Mouse (Mus musculus): ENCODE data around the gene Hoxd4. TPM values are rescaled to one million over a fixed set of nuclear protein-coding genes. Genes with fewer than 3 reads are reported as not detected.

The Hoxd4 gene
- polyA plus RNA-seq, 1 experiment: 61.2 TPM

- DNase-seq (ENCODE audit: low spot score): no peak
Measured at GRCm38 (mm10) chr2:74691995-74692807, 19.5 kb upstream of the Hoxd4 start.

GRCm38 (mm10) chr2:74692808-74693431 is 18.8 kb upstream of the Hoxd4 start:
- no peak for DNase-seq (ENCODE audit: low spot score)

GRCm38 (mm10) chr2:74693432-74693827 is 18.3 kb upstream of the Hoxd4 start:
- no peak for DNase-seq (ENCODE audit: low spot score)

- DNase-seq (ENCODE audit: low spot score): no peak
Measured at GRCm38 (mm10) chr2:74694066-74694465, 17.7 kb upstream of the Hoxd4 start.

GRCm38 (mm10) chr2:74695383-74695782 is 16.3 kb upstream of the Hoxd4 start:
- no peak for DNase-seq (ENCODE audit: low spot score)

GRCm38 (mm10) chr2:74695813-74696430 is 15.8 kb upstream of the Hoxd4 start:
- no peak for DNase-seq (ENCODE audit: low spot score)

- DNase-seq (ENCODE audit: low spot score): no peak
Measured at GRCm38 (mm10) chr2:74696442-74697335, 15.0 kb upstream of the Hoxd4 start.

- peak; percentile 83 for DNase-seq (ENCODE audit: low spot score)
Measured at GRCm38 (mm10) chr2:74697567-74698121, 14.1 kb upstream of the Hoxd4 start, which contains the start of gene Hoxd9. Gene Hoxd9, plus strand, starts transcription at chr2:74697727.

GRCm38 (mm10) chr2:74698201-74699052 is 13.3 kb upstream of the Hoxd4 start:
- DNase-seq (ENCODE audit: low spot score): peak; percentile 61

- DNase-seq (ENCODE audit: low spot score): no peak
Measured at GRCm38 (mm10) chr2:74699053-74699430, 12.7 kb upstream of the Hoxd4 start.

GRCm38 (mm10) chr2:74699664-74700545 is 11.8 kb upstream of the Hoxd4 start:
- DNase-seq (ENCODE audit: low spot score): no peak

- no peak for DNase-seq (ENCODE audit: low spot score)
Measured at GRCm38 (mm10) chr2:74700546-74701112, 11.1 kb upstream of the Hoxd4 start.

- DNase-seq (ENCODE audit: low spot score): no peak
Measured at GRCm38 (mm10) chr2:74701949-74702819, 9.5 kb upstream of the Hoxd4 start.

- DNase-seq (ENCODE audit: low spot score): no peak
Measured at GRCm38 (mm10) chr2:74702820-74703219, 8.9 kb upstream of the Hoxd4 start.

GRCm38 (mm10) chr2:74703317-74703716 is 8.4 kb upstream of the Hoxd4 start:
- no peak for DNase-seq (ENCODE audit: low spot score)

GRCm38 (mm10) chr2:74703720-74704392 is 7.9 kb upstream of the Hoxd4 start:
- no peak for DNase-seq (ENCODE audit: low spot score)

- peak; percentile 84 for DNase-seq (ENCODE audit: low spot score)
Measured at GRCm38 (mm10) chr2:74704393-74704998, 7.2 kb upstream of the Hoxd4 start, which contains the start of gene Hoxd8. Gene Hoxd8, plus strand, starts transcription at chr2:74704615.
